Mouse (Mus musculus): ENCODE data around the gene Ap4s1. TPM values are rescaled to one million over a fixed set of nuclear protein-coding genes. Genes with fewer than 3 reads are reported as not detected.

Gene Ap4s1
- polyA plus RNA-seq, 1 experiment: 76.3 TPM

DNA sequence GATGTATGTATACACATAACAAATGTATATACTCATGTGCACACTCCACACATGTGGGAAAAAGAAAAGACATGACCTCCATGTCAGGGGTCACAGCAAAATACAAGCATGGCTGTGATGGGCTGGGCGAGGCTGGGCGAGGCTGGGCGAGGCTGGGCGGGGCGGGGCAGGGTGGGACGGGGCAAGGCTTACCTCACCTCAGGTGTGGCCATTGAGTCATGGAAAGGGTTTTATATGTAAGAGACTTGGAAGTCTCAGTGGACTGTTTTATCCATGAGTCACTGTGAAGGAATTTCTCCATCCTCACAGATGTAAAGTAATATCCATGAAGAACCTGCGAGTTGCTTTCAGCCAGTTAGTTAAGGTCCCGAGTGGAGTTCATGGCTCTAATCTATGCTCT is 31.0 kb downstream of the Ap4s1 start:
- Histone ChIP-seq H3K4me3 (ENCODE audit: insufficient read depth, low read depth, low read length) (no peak overlapping the region), H3K27ac (replicated peaks; ENCODE audit: low read depth, low read length) (no peak overlapping the region), H3K4me1 (ENCODE audit: control insufficient read depth, insufficient read depth, insufficient read length, low read length) (no peaks in the 10 kb centered on the region)

DNA sequence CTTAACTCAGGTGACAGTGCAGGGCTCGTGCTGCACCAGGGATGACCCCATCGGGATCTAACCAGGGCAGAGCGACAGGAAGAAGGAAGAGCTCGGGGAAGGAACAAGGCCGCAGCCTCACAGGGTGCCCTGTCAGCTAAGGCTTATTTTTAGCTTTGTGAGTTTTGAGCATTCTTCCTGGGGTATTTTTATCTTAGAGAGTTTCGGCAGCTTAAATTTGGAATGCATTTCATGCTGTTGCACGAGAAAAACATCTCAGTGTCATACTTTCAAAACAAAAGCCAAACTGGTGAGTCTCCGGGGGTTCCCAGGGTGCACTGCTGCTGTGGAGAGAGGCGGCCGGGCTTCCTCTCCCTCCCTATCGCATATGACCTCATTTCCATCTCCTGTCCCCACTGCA is 38.2 kb downstream of the Ap4s1 start:
- H3K27ac ChIP-seq (replicated peaks; ENCODE audit: low read depth, low read length): peak overlapping the region; percentile 91
- peak overlapping the region; percentile 39 for H3K4me3 ChIP-seq (ENCODE audit: insufficient read depth, low read depth, low read length)
- peaks cover 2% of the 10 kb centered on the region for H3K4me1 ChIP-seq (ENCODE audit: control insufficient read depth, insufficient read depth, insufficient read length, low read length)

DNA sequence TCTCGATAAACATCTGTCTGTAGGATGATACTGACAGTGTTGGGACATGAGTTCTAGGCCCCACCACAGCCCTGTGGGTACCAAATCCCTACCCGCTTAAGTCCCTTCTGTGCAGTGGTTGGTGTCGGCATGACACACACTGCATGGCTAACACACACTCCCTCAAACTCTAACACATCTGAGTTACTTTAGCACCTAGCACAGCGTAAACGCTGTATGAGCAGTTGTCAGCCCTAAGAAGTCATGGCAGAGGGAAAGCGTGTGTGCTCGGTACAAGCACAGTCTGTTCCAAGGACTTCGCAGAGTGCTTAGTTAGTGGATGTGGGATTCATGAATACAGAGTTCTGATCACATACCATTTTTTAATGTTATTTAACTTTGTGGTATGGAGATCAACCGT is 39.0 kb downstream of the Ap4s1 start:
- H3K4me3 ChIP-seq (ENCODE audit: insufficient read depth, low read depth, low read length): no peak overlapping the region
- H3K4me1 ChIP-seq (ENCODE audit: control insufficient read depth, insufficient read depth, insufficient read length, low read length): peaks cover 2% of the 10 kb centered on the region
- H3K27ac ChIP-seq (replicated peaks; ENCODE audit: low read depth, low read length): peak overlapping the region; percentile 91

DNA sequence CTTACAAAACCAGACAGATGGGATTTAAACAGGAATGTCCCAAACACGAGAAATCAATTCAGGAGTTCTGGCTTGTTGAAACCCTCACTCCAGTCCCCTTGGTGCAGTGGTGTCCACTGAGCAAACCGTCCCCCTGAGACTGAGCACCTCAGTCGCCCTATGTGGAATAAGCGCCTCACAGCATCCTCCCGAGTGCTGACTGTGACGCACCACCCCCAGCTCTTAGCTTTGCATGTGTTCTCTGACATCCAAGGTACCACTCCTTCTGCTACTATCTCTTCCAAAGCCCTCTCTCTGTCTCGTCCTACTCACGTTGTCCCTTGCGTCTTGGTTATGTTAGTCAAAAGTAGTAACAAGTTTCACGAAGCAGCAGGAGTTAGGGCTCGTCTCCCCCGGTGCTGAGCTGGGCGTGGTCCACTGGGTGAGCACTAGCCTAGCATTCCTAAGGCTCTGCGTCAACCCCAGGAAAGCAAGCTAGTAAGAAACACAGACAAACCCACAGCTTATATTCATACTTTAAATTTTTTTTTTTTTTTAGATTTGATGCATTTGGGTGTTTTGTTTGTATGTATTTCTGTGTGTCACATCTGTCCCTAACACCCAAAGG is 43.9 kb downstream of the Ap4s1 start:
- Histone ChIP-seq H3K27ac (replicated peaks; ENCODE audit: low read depth, low read length) (no peak overlapping the region), H3K4me3 (ENCODE audit: insufficient read depth, low read depth, low read length) (0 out of 2 replicates have a peak overlapping the region, but pooled peaks have one; percentile 8), H3K4me1 (ENCODE audit: control insufficient read depth, insufficient read depth, insufficient read length, low read length) (no peaks in the 10 kb centered on the region)

DNA sequence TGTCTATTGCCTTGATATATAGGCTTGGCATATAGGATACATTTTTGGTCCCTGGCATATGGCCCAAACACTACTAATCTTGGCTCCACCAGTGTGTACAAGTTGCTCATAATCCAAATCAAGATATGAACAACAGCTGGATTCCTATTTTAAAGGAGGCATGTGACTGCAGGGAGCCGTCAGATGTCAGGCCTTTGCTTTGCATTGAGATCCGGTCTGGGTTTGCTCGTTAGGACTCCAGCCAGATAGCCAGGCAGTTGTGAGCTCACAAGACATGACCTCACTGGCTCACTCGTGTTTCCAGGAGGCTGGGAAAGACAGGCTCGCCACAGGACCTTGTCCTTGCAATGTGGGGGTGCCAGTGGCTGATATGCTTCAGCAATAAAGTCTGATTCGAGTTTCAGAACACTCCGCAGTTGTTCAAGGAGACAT is 45.0 kb downstream of the Ap4s1 start:
- Histone ChIP-seq H3K27ac (replicated peaks; ENCODE audit: low read depth, low read length) (no peak overlapping the region), H3K4me3 (ENCODE audit: insufficient read depth, low read depth, low read length) (no peak overlapping the region), H3K4me1 (ENCODE audit: control insufficient read depth, insufficient read depth, insufficient read length, low read length) (no peaks in the 10 kb centered on the region)

DNA sequence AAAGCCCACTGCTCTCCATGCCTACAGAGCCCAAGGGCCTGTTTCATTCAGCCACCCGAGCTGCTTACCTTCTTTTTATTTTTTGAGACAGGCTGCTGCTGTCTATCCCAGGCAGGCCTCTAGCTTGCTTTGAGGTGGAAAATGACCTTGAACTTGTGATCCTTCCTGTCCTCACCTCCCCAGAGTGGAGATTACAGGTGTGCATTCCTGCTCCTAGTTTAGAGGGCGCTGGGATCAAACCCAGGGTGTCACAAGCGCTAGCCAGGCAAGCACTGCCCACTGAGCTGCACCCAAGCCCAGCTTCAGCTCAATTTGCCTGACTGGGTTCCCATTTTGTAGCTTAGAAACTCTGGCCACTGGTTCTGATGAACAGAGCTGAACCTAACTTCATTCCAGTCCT is 45.5 kb downstream of the Ap4s1 start:
- no peak overlapping the region for H3K4me3 ChIP-seq (ENCODE audit: insufficient read depth, low read depth, low read length)
- H3K27ac ChIP-seq (replicated peaks; ENCODE audit: low read depth, low read length): no peak overlapping the region
- no peaks in the 10 kb centered on the region for H3K4me1 ChIP-seq (ENCODE audit: control insufficient read depth, insufficient read depth, insufficient read length, low read length)

DNA sequence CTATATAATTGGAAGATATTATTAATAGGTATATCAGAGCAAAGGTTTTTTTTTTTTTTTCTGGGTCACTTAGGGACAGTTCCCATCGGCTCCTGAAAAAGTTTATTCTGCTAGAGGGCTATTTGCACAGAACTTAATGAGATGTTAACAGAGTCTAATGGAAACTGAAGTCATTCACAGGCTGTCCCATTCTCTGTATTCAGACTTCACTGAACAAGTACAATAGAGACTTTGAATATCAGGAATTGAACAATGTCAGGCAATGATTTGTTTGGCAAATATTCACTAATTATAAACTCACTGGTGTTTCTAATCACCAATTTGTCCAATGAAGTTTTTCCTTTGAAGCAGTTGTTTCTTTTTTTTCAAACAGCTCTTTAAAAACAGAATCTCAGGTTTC is 46.0 kb downstream of the Ap4s1 start:
- H3K4me1 ChIP-seq (ENCODE audit: control insufficient read depth, insufficient read depth, insufficient read length, low read length): no peaks in the 10 kb centered on the region
- H3K27ac ChIP-seq (replicated peaks; ENCODE audit: low read depth, low read length): no peak overlapping the region
- H3K4me3 ChIP-seq (ENCODE audit: insufficient read depth, low read depth, low read length): no peak overlapping the region

DNA sequence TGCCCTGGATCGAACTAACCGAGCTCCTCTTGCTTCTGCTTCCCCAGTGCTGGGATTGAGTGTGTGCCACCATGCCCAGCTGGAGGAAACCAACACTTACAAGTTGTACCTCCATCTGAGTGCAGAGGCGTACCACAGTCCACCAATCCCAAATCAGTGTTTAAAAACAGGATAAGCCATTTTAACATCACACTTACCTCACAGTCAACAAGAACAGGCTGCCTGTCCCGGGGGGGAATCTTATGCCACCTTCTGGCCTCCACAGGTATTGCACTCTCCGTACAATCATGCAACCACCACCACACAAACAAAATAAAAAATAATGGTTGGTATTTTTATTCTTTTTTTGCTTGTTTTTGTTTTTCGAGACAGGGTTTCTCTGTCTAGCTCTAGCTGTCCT is 50.9 kb downstream of the Ap4s1 start:
- Histone ChIP-seq H3K27ac (replicated peaks; ENCODE audit: low read depth, low read length) (no peak overlapping the region), H3K4me3 (ENCODE audit: insufficient read depth, low read depth, low read length) (no peak overlapping the region), H3K4me1 (ENCODE audit: control insufficient read depth, insufficient read depth, insufficient read length, low read length) (no peaks in the 10 kb centered on the region)

DNA sequence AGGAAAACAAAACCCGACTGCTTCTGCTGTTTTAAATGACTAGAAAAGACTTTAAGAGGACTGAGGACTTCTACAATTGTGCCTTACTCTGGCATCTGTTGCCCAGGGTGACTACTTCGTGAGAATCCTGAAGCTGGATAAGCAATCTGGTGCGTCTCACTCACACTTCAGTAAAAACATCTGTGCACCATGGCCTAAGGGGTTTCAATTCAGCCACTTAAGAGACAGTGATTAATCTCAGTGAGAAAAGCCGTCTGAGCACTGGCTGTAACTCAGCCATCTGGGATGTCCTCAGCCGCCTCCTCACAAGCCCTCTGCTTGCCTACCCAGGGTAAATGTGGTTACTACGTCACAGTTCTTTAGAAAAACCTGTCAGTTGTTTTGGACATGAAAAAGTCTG is 54.1 kb downstream of the Ap4s1 start:
- Histone ChIP-seq H3K4me1 (ENCODE audit: control insufficient read depth, insufficient read depth, insufficient read length, low read length) (no peaks in the 10 kb centered on the region), H3K27ac (replicated peaks; ENCODE audit: low read depth, low read length) (no peak overlapping the region)

DNA sequence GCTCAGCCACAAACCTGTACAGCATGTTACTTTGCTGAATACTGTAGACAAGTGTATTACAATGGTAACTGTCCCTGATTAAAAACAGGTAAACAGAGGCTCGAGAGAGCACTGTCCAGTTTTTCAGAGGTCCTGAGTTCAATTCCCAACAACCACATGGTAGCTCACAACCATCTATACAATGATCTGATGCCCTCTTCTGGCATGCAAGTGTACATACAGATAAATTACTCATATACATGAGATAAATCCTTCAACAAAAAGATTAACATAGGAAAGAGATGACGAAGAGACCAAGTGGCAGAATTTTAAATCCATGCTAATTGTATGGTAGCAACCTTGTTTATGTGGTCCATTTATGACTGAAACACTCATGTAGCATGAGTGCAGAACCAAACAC is 56.5 kb downstream of the Ap4s1 start:
- H3K4me1 ChIP-seq (ENCODE audit: control insufficient read depth, insufficient read depth, insufficient read length, low read length): no peaks in the 10 kb centered on the region
- no peak overlapping the region for H3K27ac ChIP-seq (replicated peaks; ENCODE audit: low read depth, low read length)
- no peak overlapping the region for H3K4me3 ChIP-seq (ENCODE audit: insufficient read depth, low read depth, low read length)

More for the DNA sequence above, 54.1 kb downstream of the Ap4s1 start:
- no peak overlapping the region for H3K4me3 ChIP-seq (ENCODE audit: insufficient read depth, low read depth, low read length)

DNA sequence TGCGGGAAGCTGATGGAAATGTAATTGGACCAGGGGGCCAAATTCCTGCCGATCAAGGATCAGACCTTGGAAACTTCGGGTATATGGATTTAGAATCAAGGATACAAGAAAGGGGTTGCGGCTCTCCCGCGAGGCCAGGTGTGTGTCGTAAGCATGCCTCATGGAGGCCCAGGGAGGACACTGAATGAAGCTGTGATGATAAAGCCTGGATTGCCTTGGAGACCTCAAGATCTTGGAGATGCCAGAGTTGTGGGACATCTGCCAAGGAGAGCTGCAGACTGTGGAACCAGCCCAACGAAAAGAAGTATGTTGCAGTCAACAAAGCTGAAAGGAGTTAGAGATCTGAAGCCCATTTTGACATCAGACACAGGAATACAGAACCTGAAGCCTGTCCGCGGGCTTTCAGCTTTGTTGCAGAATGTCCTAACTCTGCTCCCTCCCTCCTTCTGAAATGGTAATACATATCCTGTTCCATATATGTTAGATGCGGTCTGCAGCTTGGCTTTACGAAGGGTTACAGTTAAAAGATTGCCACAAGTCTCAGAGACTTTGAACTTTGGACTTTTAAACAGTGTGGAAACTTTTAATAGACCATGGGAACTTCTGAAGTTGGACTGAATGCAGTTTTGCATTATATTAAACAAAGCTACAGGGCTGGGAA is 65.2 kb downstream of the Ap4s1 start:
- Histone ChIP-seq H3K27ac (replicated peaks; ENCODE audit: low read depth, low read length) (no peak overlapping the region), H3K4me1 (ENCODE audit: control insufficient read depth, insufficient read depth, insufficient read length, low read length) (no peaks in the 10 kb centered on the region), H3K4me3 (ENCODE audit: insufficient read depth, low read depth, low read length) (no peak overlapping the region)

DNA sequence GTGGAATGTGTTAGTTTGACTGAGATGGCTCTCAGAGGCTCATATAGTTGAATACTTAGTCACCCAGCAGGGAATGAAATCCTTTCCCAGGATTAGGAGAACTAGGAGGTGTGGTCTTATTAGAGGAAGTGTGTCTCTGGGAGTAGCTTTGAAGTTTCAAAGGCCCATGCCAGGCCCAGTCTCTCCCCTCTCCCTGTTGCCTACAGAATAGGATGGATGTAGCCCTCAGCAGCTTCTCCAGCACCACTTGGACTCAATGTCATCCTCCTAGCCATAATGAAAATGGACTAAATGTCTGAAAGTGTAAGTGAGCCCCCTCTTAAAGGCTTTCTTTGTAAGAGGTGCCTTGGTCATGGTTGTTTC is 65.7 kb downstream of the Ap4s1 start:
- Histone ChIP-seq H3K4me1 (ENCODE audit: control insufficient read depth, insufficient read depth, insufficient read length, low read length) (no peaks in the 10 kb centered on the region), H3K4me3 (ENCODE audit: insufficient read depth, low read depth, low read length) (no peak overlapping the region)

DNA sequence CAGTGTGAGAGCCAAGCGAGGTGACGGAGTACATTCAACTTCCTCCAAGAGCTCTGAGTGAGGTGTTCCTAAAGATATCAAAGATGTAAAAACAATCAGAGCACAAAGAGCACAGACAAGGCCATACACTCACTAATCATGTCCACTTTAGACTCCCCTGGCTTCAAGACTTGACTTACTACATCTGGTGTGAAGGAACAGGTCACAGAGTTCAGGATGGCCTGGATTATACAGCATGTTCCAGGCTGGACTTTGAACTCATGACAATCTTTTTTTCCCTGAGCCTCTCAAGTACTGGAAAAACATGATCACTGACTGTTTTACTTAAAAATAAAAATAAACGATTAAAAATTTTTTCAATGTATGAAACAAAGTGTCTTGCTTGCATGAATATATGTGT is 68.5 kb downstream of the Ap4s1 start:
- Histone ChIP-seq H3K27ac (replicated peaks; ENCODE audit: low read depth, low read length) (no peak overlapping the region), H3K4me3 (ENCODE audit: insufficient read depth, low read depth, low read length) (no peak overlapping the region), H3K4me1 (ENCODE audit: control insufficient read depth, insufficient read depth, insufficient read length, low read length) (no peaks in the 10 kb centered on the region)

More for the DNA sequence above, 65.7 kb downstream of the Ap4s1 start:
- no peak overlapping the region for H3K27ac ChIP-seq (replicated peaks; ENCODE audit: low read depth, low read length)

DNA sequence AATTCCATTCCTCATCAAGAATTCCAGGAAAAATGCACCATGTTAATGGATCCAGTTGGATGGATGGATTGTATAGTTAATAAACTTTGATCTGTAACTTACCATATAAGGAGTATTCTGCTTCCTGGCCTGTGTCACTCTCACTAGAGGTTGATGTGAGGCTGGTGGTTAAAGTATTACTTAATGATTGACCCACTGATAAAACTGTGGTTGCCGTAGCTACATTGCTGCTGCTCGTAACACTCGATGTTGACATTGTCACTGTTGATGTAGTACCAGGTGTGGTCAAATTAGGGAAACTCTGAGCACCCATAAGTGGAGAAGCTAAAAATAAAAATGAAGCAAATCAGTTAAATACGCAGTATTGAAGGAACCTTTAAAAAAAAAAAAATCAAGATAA is 76.6 kb downstream of the Ap4s1 start:
- Histone ChIP-seq H3K4me1 (ENCODE audit: control insufficient read depth, insufficient read depth, insufficient read length, low read length) (no peaks in the 10 kb centered on the region), H3K4me3 (ENCODE audit: insufficient read depth, low read depth, low read length) (no peak overlapping the region), H3K27ac (replicated peaks; ENCODE audit: low read depth, low read length) (no peak overlapping the region)

DNA sequence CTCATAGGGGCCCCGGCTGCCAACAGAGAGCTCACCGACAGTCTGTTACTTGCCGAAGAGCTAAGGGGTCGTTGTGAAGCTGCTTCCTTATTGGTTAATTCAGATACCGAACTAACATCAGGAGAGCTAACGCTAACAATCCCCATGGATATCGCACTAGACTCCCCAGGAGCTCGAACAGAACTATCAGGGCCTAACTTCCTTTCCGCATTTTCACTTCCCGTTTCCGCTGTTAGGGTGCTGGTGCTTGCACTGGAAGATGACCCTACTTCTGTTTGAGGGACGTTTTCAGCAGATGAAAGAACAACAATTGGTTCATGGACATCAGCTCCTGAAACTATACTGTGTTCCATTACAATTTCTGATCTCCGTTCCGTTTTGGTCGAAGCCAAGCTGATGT is 77.9 kb downstream of the Ap4s1 start:
- no peak overlapping the region for H3K27ac ChIP-seq (replicated peaks; ENCODE audit: low read depth, low read length)
- no peak overlapping the region for H3K4me3 ChIP-seq (ENCODE audit: insufficient read depth, low read depth, low read length)
- no peaks in the 10 kb centered on the region for H3K4me1 ChIP-seq (ENCODE audit: control insufficient read depth, insufficient read depth, insufficient read length, low read length)

DNA sequence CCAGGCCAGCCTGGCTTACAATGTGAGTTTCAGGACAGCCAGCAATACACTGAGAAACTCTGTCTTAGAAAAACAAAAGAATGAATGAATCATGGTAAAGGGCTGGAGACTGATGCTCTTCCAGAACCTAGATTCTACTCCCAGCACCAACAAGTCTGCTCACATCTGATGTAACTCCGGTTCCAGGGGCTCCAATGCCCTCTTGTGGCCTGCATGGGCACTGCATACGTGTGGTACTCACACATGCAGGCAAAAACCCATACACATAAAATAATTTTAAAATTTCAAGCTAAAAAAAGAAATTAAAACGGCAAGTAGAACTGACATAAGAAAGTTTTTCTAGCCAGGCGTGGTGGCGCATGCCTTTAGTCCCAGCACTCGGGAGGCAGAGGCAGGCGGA is 94.0 kb downstream of the Ap4s1 start:
- Histone ChIP-seq H3K27ac (replicated peaks; ENCODE audit: low read depth, low read length) (no peak overlapping the region), H3K4me1 (ENCODE audit: control insufficient read depth, insufficient read depth, insufficient read length, low read length) (no peaks in the 10 kb centered on the region), H3K4me3 (ENCODE audit: insufficient read depth, low read depth, low read length) (no peak overlapping the region)

Measured in brown adipose tissue, adult 24 weeks (tissue).